Mouse (Mus musculus): ENCODE results near the gene Igf1r.

DNA sequence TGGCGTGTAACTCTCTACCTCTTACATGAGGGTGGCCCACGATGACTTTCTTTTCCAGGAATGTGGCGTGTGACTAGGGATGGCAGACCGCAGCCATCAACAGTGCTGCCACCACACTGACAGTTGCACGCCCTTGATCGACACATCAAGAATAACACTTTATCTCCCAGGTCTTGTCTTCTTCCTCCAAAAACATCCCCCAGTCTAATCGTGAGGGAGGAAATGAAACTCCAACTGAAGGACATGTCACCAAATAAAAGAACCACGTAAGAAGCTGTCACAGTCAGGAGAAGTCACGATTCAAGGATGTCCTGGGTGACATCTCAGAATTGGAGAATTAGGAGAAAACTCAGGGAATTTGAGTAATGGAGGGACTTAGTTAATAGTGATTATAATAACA, 8.8 kb upstream of the Igf1r start:
- TF ChIP-seq CTCF (IDR thresholded peaks at IDR 0.05; ENCODE audit: low read depth) (no peak), EP300 (IDR thresholded peaks at IDR 0.05; ENCODE audit: low read depth) (no peak)

All from liver, postnatal 0 days (tissue).